Mouse (Mus musculus) forebrain, embryonic 15.5 days (tissue): ENCODE data around the gene Sacs. TPM values are rescaled to one million over a fixed set of nuclear protein-coding genes. Genes with fewer than 3 reads are reported as not detected.

Experiments used
- ATAC-seq: fragments of 200-750 bp; cut with Nextera tagmentation; replicated peaks from 2 replicates; pipeline ENCODE4 v1.8.0; 2017; ENCODE audit warnings: mild to moderate bottlenecking, moderate TSS enrichment, moderate library complexity
- H3K27ac ChIP-seq: fragments of 300-500 bp; sonication (generic); replicated peaks from 2 replicates; pipeline ENCODE4 v1.5.1; 2015; ENCODE audit warnings: mild to moderate bottlenecking, inconsistent platforms
- H3K27me3 ChIP-seq: fragments of 300-500 bp; sonication (generic); 2 replicates; pipeline ENCODE4 v1.6.1; 2015; ENCODE audit warnings: inconsistent platforms
- H3K36me3 ChIP-seq: fragments of 300-500 bp; sonication (generic); 2 replicates; pipeline ENCODE4 v1.6.1; 2015; ENCODE audit warnings: mild to moderate bottlenecking, inconsistent platforms
- H3K4me1 ChIP-seq: fragments of 300-500 bp; sonication (generic); 2 replicates; pipeline ENCODE4 v1.6.1; 2015; ENCODE audit warnings: inconsistent platforms
- H3K4me2 ChIP-seq: fragments of 300-500 bp; sonication (generic); replicated peaks from 2 replicates; pipeline ENCODE4 v1.6.1; 2015; ENCODE audit warnings: mild to moderate bottlenecking, inconsistent platforms
- H3K4me3 ChIP-seq: fragments of 300-500 bp; sonication (generic); 2 replicates; pipeline ENCODE4 v1.5.1; 2015; ENCODE audit warnings: mild to moderate bottlenecking, inconsistent platforms
- H3K9ac ChIP-seq: fragments of 300-500 bp; sonication (generic); replicated peaks from 2 replicates; pipeline ENCODE4 v1.6.1; 2015; ENCODE audit warnings: mild to moderate bottlenecking, inconsistent platforms
- H3K9me3 ChIP-seq: fragments of 300-500 bp; sonication (generic); 2 replicates; pipeline ENCODE4 v1.6.1; 2016; ENCODE audit warnings: inconsistent platforms
- WGBS: fragments of 180-500 bp; shearing (Covaris S2); methylation state at CpG from one replicate; pipeline ENCODE4 v1.1.7; 2015; ENCODE audit warnings: mixed read lengths; 5-methylcytosine and 5-hydroxymethylcytosine counted together
- polyA plus RNA-seq: library from polyadenylated mRNA; unstranded; fragments of >200 nt; fragmentation: Nextera tagmentation; extraction: Ambion mirVana; gene quantifications from 2 replicates; pipeline ENCODE4 v1.2.1, GENCODE M21; 2015

Gene Sacs
- polyA plus RNA-seq, 1 experiment from 2014 or later = 8.1 TPM

- H3K9ac ChIP-seq = no peak overlapping the region
- 79% methylated on average over 4 of the region's 4 CpGs for WGBS
- ATAC-seq = no peak
- H3K27ac ChIP-seq = no peak overlapping the region
- H3K4me3 ChIP-seq = no peak overlapping the region
- H3K4me1 ChIP-seq = peaks cover 6% of the 10 kb centered on the region; the same call in 1 of the 2 replicates
- H3K4me2 ChIP-seq = no peak overlapping the region
- no peaks in the 10 kb centered on the region for H3K9me3 ChIP-seq
- H3K36me3 ChIP-seq = no peaks in the 10 kb centered on the region
- no peaks in the 10 kb centered on the region for H3K27me3 ChIP-seq
Observed at GRCm38 (mm10) chr14:61223740-61224139, 85.5 kb downstream of the Sacs start.

DNA sequence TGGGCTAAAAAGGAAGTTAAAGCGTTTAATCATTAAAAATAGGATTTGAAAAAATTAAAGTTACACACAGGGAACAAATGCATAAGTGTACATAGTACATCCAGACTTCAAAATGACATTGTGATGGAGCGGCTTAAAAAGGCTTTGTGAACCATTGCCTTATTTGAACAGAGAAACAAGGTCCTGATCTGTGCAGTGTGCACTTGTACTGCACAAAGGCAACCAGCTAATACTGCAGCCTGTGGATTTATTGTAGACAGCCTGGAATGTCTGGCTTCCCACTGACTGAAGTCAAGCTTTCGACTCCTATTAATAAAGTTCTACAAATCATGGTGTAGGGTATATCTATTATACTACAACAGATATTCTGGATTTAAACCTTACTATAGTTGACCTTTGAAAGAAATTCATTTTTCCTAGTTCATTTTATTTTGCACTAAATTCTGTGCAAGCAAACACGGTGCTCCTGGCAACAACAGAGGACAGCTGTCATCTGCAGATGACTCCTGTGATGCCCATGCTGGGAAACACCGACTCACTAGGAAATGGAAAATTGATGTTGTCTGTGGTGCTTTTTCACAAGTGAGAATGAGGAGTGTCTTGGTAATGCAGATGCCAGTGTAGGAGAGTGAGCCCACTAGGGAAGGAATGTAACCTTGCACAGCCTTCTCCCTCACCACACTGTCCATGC lies 86.3 kb downstream of the Sacs start:
- Histone ChIP-seq H3K4me1 (peaks cover 6% of the 10 kb centered on the region; the same call in 1 of the 2 replicates), H3K4me3 (no peak overlapping the region), H3K27ac (no peak overlapping the region), H3K4me2 (no peak overlapping the region), H3K9ac (no peak overlapping the region), H3K27me3 (no peaks in the 10 kb centered on the region), H3K9me3 (no peaks in the 10 kb centered on the region), H3K36me3 (no peaks in the 10 kb centered on the region)
- WGBS = 72% methylated on average over 5 of the region's 5 CpGs
- ATAC-seq = no peak

GRCm38 (mm10) chr14:61226151-61226550 lies 87.9 kb downstream of the Sacs start:
- H3K9me3 ChIP-seq = no peaks in the 10 kb centered on the region
- H3K4me3 ChIP-seq = no peak overlapping the region
- H3K36me3 ChIP-seq = no peaks in the 10 kb centered on the region
- no peak for ATAC-seq
- no peak overlapping the region for H3K9ac ChIP-seq
- 74% methylated on average over 1 of the region's 1 CpGs for WGBS
- no peak overlapping the region for H3K4me2 ChIP-seq
- H3K4me1 ChIP-seq = peaks cover 6% of the 10 kb centered on the region; the same call in 1 of the 2 replicates
- no peaks in the 10 kb centered on the region for H3K27me3 ChIP-seq
- H3K27ac ChIP-seq = no peak overlapping the region

- Histone ChIP-seq H3K9me3 (no peaks in the 10 kb centered on the region), H3K4me3 (no peak overlapping the region), H3K36me3 (no peaks in the 10 kb centered on the region), H3K27me3 (no peaks in the 10 kb centered on the region), H3K4me2 (no peak overlapping the region), H3K27ac (no peak overlapping the region), H3K4me1 (peaks cover 6% of the 10 kb centered on the region; the same call in 1 of the 2 replicates), H3K9ac (no peak overlapping the region)
- ATAC-seq = no peak
- 91% methylated on average over 5 of the region's 5 CpGs for WGBS
Observed at GRCm38 (mm10) chr14:61229763-61230162, 91.5 kb downstream of the Sacs start.

- Histone ChIP-seq H3K9ac (no peak overlapping the region), H3K4me3 (no peak overlapping the region), H3K9me3 (no peaks in the 10 kb centered on the region), H3K27me3 (no peaks in the 10 kb centered on the region), H3K36me3 (no peaks in the 10 kb centered on the region), H3K4me2 (no peak overlapping the region), H3K4me1 (peaks cover 6% of the 10 kb centered on the region; the same call in 1 of the 2 replicates), H3K27ac (no peak overlapping the region)
- 96% methylated on average over 4 of the region's 4 CpGs for WGBS
- no peak for ATAC-seq
Observed at GRCm38 (mm10) chr14:61230179-61230578, 91.9 kb downstream of the Sacs start.

GRCm38 (mm10) chr14:61232016-61232568 lies 93.8 kb downstream of the Sacs start:
- H3K27me3 ChIP-seq = no peaks in the 10 kb centered on the region
- 60% methylated on average over 13 of the region's 13 CpGs for WGBS
- no peak overlapping the region for H3K27ac ChIP-seq
- 0 out of 2 replicates have a peak, but pooled peaks have one; percentile 32 for ATAC-seq
- no peaks in the 10 kb centered on the region for H3K36me3 ChIP-seq
- no peak overlapping the region for H3K4me2 ChIP-seq
- no peaks in the 10 kb centered on the region for H3K9me3 ChIP-seq
- no peak overlapping the region for H3K4me3 ChIP-seq
- H3K9ac ChIP-seq = no peak overlapping the region
- peaks cover 14% of the 10 kb centered on the region for H3K4me1 ChIP-seq

DNA sequence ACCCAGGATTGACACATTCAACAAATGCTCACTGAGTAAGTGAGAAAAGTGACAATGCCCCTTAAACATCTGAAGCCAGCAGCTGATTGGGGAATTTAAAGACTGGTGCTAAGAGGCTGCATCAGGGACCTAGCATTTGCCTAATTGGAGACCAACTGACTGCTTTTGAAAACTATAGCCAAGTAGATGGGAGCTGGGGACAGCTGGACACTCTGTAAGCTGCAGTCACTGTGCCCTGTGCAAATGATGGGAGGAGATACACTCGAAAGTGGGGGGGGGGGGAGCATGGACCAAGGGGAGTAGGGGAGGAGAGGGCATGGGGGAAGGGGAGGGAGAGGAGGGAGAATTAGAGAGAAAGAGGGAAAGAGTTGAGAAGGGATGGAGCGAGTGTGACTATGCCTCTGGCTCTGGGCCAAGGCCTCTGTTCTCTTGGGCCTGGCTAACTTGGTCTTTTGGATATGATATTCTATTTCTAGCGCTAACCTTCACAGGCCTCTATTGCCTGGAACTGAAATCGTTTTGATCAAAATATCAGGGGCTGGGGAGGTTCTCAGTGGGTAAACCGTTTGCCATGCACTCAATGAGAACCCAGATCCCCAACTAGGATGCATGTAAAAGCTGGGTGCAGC lies 97.7 kb downstream of the Sacs start:
- 39% methylated on average over 5 of the region's 5 CpGs for WGBS
- H3K4me3 ChIP-seq = no peak overlapping the region
- H3K4me1 ChIP-seq = peaks cover 20% of the 10 kb centered on the region
- no peaks in the 10 kb centered on the region for H3K36me3 ChIP-seq
- H3K4me2 ChIP-seq = no peak overlapping the region
- no peaks in the 10 kb centered on the region for H3K9me3 ChIP-seq
- H3K27me3 ChIP-seq = no peaks in the 10 kb centered on the region
- no peak overlapping the region for H3K9ac ChIP-seq
- H3K27ac ChIP-seq = no peak overlapping the region; the same call in 1 of the 2 replicates
- ATAC-seq = 0 out of 2 replicates have a peak, but pooled peaks have one; percentile 41

GRCm38 (mm10) chr14:61237101-61237654 lies 98.9 kb downstream of the Sacs start:
- H3K27me3 ChIP-seq = no peaks in the 10 kb centered on the region
- H3K4me2 ChIP-seq = no peak overlapping the region
- H3K27ac ChIP-seq = no peak overlapping the region
- no peaks in the 10 kb centered on the region for H3K9me3 ChIP-seq
- H3K4me3 ChIP-seq = no peak overlapping the region
- peaks cover 15% of the 10 kb centered on the region for H3K4me1 ChIP-seq
- H3K36me3 ChIP-seq = no peaks in the 10 kb centered on the region
- ATAC-seq = no peak
- 6% methylated on average over 4 of the region's 4 CpGs for WGBS
- no peak overlapping the region for H3K9ac ChIP-seq

DNA sequence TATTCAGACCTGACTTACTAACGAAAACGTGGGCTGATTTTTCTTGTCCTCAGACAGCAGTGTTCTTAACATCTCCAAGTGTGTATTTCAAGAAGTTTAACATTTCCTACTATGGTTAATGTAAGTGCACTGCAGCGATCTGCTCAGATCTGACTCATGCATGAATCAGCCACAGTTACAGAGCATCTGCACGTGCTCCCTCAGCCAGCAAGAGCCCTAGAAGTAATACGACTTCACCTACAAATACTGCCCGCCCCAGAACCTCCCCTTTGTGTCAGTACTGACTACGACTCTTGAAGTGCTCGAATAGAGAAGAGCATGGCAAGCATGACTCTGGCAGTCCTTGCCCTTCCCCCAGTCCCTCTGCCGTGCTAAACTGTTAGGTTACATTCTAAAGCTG lies 100.5 kb downstream of the Sacs start:
- H3K36me3 ChIP-seq = no peaks in the 10 kb centered on the region
- H3K27ac ChIP-seq = no peak overlapping the region
- H3K4me2 ChIP-seq = no peak overlapping the region
- WGBS = 75% methylated on average over 9 of the region's 9 CpGs
- no peak overlapping the region for H3K4me3 ChIP-seq
- H3K9me3 ChIP-seq = no peaks in the 10 kb centered on the region
- H3K9ac ChIP-seq = no peak overlapping the region
- peaks cover 14% of the 10 kb centered on the region for H3K4me1 ChIP-seq
- no peaks in the 10 kb centered on the region for H3K27me3 ChIP-seq
- no peak for ATAC-seq

GRCm38 (mm10) chr14:61242611-61243010 lies 104.4 kb downstream of the Sacs start:
- H3K27me3 ChIP-seq = no peaks in the 10 kb centered on the region
- H3K4me1 ChIP-seq = 0 out of 2 replicates have a peak, but pooled peaks cover under 1% of the 10 kb centered on the region
- H3K9me3 ChIP-seq = no peaks in the 10 kb centered on the region; the same call in 1 of the 2 replicates
- 42% methylated on average over 6 of the region's 6 CpGs for WGBS
- no peak overlapping the region for H3K4me3 ChIP-seq
- H3K36me3 ChIP-seq = no peaks in the 10 kb centered on the region
- H3K9ac ChIP-seq = no peak overlapping the region
- no peak overlapping the region for H3K4me2 ChIP-seq
- no peak for ATAC-seq
- H3K27ac ChIP-seq = no peak overlapping the region

DNA sequence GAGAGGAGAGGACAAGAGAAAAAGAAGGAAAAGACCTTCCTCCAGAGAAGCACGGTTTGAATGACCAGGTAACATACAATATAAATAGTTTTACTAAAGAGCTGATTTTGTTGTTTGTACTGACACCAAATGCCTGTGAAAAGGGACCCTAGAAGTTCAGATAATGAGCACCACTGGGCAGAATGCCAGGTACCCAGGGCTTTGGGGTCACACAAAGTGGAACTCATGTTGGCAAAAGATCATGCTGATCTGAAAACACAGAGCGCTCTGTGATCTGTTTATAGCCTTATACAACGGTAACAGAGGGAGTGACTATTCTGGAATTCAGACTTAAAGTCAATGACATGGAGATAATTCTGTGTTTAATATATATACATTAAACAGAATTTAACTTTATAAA lies 108.2 kb downstream of the Sacs start:
- Histone ChIP-seq H3K4me1 (no peaks in the 10 kb centered on the region), H3K27me3 (no peaks in the 10 kb centered on the region), H3K4me2 (no peak overlapping the region), H3K9ac (no peak overlapping the region), H3K4me3 (no peak overlapping the region), H3K27ac (no peak overlapping the region), H3K9me3 (no peaks in the 10 kb centered on the region; the same call in 1 of the 2 replicates), H3K36me3 (no peaks in the 10 kb centered on the region)
- WGBS = 71% methylated on average over 3 of the region's 3 CpGs
- ATAC-seq = no peak
